Mouse (Mus musculus) granulocyte monocyte progenitor cell, adult 5-6 weeks (primary cell): ENCODE data around the gene Gm21454. TPM values are rescaled to one million over a fixed set of nuclear protein-coding genes. Genes with fewer than 3 reads are reported as not detected.
"Not testable (repeated sequence)": the region's sequence is repeated elsewhere in the genome, so short reads cannot be mapped to it uniquely, and the experiment has no call there.

Experiments used
- ATAC-seq: replicated peaks from 2 replicates; pipeline ENCODE4 v1.8.0; 2016; ENCODE audit warnings: mild to moderate bottlenecking, moderate TSS enrichment, inconsistent platforms; ENCODE audit not compliant: poor library complexity, severe bottlenecking
- total RNA-seq, 2 experiments: library from RNA; stranded (forward) in 1 of 2; stranded (reverse) in 1 of 2; fragments of 200-712, 200-1000 nt in 1 of 2; fragments of >200 nt in 1 of 2; fragmentation: Nextera tagmentation in 1 of 2; gene quantifications; 2 replicates each; pipeline ENCODE4 v1.2.3; 2014 to 2017

Gm21454 gene
- total RNA-seq (2014; fragmentation: Nextera tagmentation) (not detected in 2 replicates), total RNA-seq (2017) (not detected in 2 replicates)

GRCm38 (mm10) chrY:13252091-13252490, at the start of gene Gm21454, which contains the start of gene Gm21440:
Gene Gm21454 (plus strand): TSS chrY:13252442.
Gene Gm21440 (plus strand): TSS chrY:13252391.
- ATAC-seq, result not testable (repeated sequence)

- ATAC-seq, result not testable (repeated sequence)
Observed at GRCm38 (mm10) chrY:13223828-13224227, 28.4 kb upstream of the Gm21454 start, which contains the start of gene Gm21828. Gene Gm21828 (minus strand): TSS chrY:13223928.

- not testable (repeated sequence) for ATAC-seq
Observed at GRCm38 (mm10) chrY:13348963-13349362, 96.7 kb downstream of the Gm21454 start, which contains the start of gene Gm21725. Gene Gm21725 (minus strand): TSS chrY:13349063.

Other genes with a start within 250 kb of the Gm21454 start
- not detected in 2 replicates for gene Gm20807, start 209.6 kb upstream of the Gm21454 start, total RNA-seq (2014; fragmentation: Nextera tagmentation)
- gene Gm20807, start 209.6 kb upstream of the Gm21454 start, total RNA-seq (2017), result not detected in 2 replicates
- not detected in 2 replicates for gene Gm21891, start 119.0 kb upstream of the Gm21454 start, total RNA-seq (2014; fragmentation: Nextera tagmentation)
- not detected in 2 replicates for gene Gm21891, start 119.0 kb upstream of the Gm21454 start, total RNA-seq (2017)
- gene Gm21425, start 90.5 kb upstream of the Gm21454 start, total RNA-seq (2014; fragmentation: Nextera tagmentation), result not detected in 2 replicates
- gene Gm21425, start 90.5 kb upstream of the Gm21454 start, total RNA-seq (2017), result not detected in 2 replicates
- not detected in 2 replicates for gene Gm21828, start 28.5 kb upstream of the Gm21454 start, total RNA-seq (2014; fragmentation: Nextera tagmentation)
- gene Gm21828, start 28.5 kb upstream of the Gm21454 start, total RNA-seq (2017), result not detected in 2 replicates
- not detected in 2 replicates for gene Gm21440, start 51 bp upstream of the Gm21454 start, total RNA-seq (2014; fragmentation: Nextera tagmentation)
- not detected in 2 replicates for gene Gm21440, start 51 bp upstream of the Gm21454 start, total RNA-seq (2017)
- gene Gm21725, start 96.6 kb downstream of the Gm21454 start, total RNA-seq (2014; fragmentation: Nextera tagmentation), result not detected in 2 replicates
- not detected in 2 replicates for gene Gm21725, start 96.6 kb downstream of the Gm21454 start, total RNA-seq (2017)
- gene Gm21866, start 213.1 kb downstream of the Gm21454 start, total RNA-seq (2014; fragmentation: Nextera tagmentation), result not detected in 2 replicates
- not detected in 2 replicates for gene Gm21866, start 213.1 kb downstream of the Gm21454 start, total RNA-seq (2017)
- not detected in 2 replicates for gene Gm20773, start 241.6 kb downstream of the Gm21454 start, total RNA-seq (2014; fragmentation: Nextera tagmentation)
- gene Gm20773, start 241.6 kb downstream of the Gm21454 start, total RNA-seq (2017), result not detected in 2 replicates